Mouse (Mus musculus) urinary bladder, postnatal 36 days (tissue): ENCODE data around the gene Tmem259.

Experiments
- DNase-seq, 2 experiments: peaks; one replicate each; pipeline ENCODE4 v3.0.0; 2022; ENCODE audit warnings: low spot score in 2 of 2, mixed read lengths in 1 of 2

Tmem259 gene

GRCm38 (mm10) chr10:79984195-79984816 lies at the start of gene Tmem259:
Tmem259 (minus strand) TSS chr10:79984330.
- peak; percentile 85 for DNase-seq

- DNase-seq: peak; percentile 75 to 77
Measured at GRCm38 (mm10) chr10:80032799-80033480, 48.8 kb upstream of the Tmem259 start.

DNA sequence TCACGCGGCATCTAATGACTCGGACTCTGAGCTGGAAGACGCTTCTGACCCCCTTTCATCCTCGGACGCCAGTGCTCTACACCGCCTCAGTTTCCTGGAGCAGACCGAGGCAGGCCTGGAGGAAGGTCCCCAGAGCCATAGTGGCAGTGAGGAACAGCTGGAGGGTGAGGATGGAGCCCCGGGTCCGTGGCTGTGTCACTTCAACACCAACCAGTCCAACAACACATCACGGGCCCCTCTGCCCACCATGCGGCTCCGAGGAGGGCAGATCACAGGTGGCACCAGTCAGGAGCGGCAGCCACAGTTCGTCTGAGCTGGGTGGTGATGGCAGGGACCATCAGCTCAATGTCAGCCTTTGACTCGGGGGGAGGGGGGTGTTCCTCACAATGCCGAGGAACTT lies 46.6 kb upstream of the Tmem259 start:
- no peak for DNase-seq

- DNase-seq: no peak
Measured at GRCm38 (mm10) chr10:80030191-80030590, 46.1 kb upstream of the Tmem259 start.

- DNase-seq: no peak
Measured at GRCm38 (mm10) chr10:80028521-80028846, 44.4 kb upstream of the Tmem259 start.

- no peak for DNase-seq
Measured at GRCm38 (mm10) chr10:80027681-80028520, 43.8 kb upstream of the Tmem259 start.

GRCm38 (mm10) chr10:80025889-80026288 lies 41.8 kb upstream of the Tmem259 start:
- DNase-seq: no peak

DNA sequence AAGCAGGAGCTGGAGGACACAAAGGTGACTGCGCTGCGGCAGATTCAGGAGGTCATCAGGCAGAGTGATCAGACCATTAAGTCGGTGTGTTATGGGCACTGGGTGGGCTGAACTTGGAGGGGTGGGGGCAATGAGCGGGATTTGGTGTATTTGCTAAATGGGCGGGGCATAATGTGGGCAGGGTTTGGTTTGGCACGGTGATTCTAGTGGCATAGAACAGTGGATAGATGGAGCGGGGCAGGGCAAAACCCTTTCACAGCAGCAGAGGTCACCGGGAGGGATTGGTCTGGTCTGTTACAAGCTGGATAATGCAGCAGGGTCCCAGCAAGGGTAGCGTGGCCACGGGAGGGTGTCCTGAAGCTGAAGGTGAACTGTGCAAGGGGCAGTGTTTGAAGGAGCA lies 41.3 kb upstream of the Tmem259 start:
- no peak for DNase-seq

DNA sequence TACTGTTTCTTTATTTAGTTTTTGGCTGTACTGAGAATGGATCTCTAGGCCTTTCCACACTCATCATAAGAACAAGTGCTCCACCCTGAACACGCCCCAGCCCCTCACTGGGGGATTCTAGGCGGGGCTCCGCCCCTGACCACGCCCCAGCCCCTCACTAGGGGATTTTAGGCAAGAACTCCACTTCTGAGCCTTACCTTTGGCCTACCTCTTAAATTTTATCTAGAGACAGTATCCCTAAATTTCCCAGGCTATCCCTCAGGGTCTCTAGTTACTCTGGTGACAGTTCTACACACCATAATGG lies 40.9 kb upstream of the Tmem259 start:
- no peak for DNase-seq

DNA sequence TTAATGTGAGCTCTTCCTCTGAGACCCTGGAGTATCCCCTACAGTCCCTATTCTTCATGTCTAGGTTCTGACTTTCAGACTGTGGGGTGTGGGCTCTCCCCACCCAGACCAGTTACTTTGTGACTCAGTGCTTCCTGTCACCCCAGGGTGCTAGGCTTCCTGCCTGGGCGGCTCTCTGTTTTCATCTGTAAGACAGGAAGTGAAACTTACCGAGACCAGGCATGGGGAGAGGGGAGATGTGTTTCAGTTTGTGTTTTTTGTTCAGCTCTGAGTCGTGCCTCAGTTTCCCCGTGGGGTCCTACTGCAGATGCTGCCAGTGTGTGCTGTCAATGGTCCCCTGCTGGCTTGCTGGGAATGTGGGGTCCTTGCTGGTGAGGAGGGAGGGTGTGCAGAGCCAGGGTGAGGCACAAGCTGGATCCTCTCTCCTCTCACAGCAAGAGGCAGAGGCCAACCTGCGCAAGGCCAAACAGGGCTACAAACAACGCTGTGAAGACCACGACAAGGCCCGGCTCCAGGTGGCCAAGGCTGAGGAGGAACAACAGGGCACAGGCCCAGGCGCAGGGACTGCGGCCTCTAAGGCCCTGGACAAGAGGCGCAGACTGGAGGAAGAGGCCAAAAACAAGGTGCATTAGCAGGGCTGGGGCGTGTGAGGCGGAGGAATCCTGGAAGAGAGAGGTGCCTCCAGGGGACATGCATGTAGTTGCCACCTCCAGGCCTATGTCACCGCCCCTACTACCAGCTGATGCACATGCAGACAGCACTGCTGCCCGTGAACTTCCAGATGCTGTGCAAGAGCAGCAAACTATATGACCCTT lies 40.3 kb upstream of the Tmem259 start:
- DNase-seq: no peak

GRCm38 (mm10) chr10:80023758-80024157 lies 39.6 kb upstream of the Tmem259 start:
- DNase-seq: no peak

DNA sequence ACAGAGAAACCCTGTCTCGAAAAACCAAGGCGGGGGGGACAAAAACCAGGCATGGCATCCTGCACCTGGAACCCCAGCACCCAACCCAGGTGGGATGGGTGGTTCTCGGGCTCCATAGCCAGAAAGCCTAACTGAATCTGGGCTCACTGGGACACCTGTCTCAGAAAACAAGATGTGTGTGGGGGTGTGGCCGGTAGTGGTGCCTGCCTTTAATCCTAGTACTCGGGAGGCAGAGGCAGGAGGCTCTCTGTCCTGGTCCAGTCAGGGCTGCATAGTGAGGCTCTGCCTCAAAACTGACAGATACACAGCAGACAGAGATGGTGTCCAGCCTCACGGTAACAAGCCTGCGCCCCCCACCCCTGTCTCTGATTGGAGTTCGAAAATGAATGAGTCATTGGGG lies 38.7 kb upstream of the Tmem259 start:
- DNase-seq: no peak

DNA sequence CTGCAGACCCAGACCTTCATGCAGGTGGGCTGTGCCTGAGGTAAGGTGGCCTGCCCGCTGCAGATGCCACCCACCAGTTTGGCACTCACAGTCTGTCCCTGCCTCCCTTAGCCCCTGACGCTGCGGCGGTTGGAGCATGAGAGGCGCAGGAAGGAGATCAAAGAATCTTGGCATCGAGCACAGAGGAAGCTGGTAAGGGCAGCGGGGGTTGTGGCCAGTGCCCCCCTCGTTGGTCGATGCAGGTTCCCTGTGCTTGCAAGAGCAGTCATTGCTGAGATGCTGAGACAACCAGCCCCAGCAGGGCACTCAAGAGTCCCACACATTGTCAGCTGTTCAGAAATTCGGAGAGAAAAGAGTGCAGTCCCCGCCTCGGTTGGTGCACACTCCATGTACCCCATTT lies 38.0 kb upstream of the Tmem259 start:
- no peak for DNase-seq

DNA sequence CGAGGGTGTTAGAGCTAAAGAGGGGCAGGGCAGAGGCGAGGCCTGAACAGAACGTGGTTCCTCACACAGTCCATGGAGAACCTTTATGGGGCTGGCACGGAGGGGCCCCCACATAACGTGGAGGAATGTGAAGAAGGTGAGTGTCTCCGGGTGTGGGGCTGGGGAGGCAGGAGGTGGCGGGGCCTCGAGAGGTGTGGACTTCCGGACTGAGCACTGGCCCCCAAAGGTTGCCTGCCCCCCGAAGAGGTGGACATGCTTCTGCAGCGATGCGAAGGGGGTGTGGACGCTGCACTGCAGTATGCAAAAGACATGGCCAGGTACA lies 37.2 kb upstream of the Tmem259 start:
- no peak for DNase-seq

- no peak for DNase-seq
Measured at GRCm38 (mm10) chr10:80020603-80021319, 36.6 kb upstream of the Tmem259 start.

- no peak for DNase-seq
Measured at GRCm38 (mm10) chr10:80020191-80020590, 36.1 kb upstream of the Tmem259 start.

GRCm38 (mm10) chr10:80019471-80020131 lies 35.5 kb upstream of the Tmem259 start:
- no peak for DNase-seq

DNA sequence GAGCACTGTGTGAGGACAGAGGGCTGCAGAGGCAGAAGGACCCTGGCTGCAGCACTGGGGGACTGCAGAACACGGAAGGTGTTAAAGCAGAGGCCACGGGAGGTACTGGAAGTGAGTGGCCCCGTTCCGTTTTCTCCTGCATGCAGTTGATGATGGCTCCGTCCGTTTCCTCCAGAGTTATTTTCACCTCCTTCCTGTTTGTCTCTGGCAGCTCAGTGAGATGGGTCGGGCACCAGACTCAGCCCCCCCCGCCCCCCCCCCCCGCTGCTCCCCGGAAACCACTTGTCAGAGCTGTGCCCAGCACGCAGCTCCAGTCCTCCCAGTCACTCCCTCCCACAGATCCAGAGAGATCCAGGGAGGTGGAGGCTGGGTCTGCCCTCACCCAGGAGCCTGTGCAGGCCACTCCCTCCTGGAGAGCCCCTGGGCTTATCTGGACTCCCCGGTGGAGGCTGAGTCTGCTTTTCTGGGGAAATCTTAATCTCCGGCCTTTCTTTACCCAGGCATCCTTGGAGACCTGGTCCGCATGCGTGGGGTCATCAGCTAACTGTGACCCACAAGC lies 34.7 kb upstream of the Tmem259 start:
- peak in 1 of 2 experiments; percentile 48 for DNase-seq

DNA sequence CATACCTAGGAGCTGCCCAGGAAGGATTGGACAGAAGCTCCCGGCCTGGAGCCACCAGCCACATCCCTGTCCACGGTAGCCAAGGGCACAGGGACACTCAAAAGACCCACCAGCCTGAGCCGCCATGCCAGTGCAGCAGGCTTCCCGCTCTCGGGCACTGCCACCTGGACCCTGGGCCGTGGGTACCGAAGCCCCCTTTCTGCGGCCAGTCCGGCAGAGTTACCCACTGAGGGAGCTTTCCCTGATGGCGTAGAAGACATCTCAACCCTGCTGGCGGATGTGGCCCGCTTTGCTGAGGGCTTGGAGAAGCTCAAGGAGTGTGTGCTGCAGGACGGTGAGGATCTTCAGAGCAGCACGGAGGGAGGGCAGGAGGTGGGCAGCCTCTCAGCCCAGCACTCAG lies 33.6 kb upstream of the Tmem259 start:
- no peak for DNase-seq

- no peak for DNase-seq
Measured at GRCm38 (mm10) chr10:80017361-80017760, 33.2 kb upstream of the Tmem259 start.

DNA sequence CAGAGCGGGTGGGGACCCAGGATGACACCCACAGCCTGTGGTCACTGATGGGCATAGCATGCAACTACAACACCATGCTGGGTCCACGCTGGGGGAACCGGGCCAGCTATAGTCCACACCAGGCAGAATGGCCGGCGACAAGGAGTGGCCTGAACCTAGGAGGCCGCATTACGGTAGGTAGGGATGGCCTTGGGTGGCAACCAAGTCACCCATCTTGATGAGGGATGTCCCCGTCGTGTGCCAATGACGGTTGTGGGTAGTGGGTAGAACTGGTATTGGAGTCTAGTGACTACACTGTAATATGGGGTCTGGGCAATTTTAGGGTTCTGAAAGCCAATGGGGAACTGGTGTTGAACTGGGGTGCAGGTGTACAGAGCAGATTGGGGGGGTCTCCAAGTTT lies 32.8 kb upstream of the Tmem259 start:
- no peak for DNase-seq
